Mouse (Mus musculus): Measurements from ENCODE around the gene Flywch1.

DNA sequence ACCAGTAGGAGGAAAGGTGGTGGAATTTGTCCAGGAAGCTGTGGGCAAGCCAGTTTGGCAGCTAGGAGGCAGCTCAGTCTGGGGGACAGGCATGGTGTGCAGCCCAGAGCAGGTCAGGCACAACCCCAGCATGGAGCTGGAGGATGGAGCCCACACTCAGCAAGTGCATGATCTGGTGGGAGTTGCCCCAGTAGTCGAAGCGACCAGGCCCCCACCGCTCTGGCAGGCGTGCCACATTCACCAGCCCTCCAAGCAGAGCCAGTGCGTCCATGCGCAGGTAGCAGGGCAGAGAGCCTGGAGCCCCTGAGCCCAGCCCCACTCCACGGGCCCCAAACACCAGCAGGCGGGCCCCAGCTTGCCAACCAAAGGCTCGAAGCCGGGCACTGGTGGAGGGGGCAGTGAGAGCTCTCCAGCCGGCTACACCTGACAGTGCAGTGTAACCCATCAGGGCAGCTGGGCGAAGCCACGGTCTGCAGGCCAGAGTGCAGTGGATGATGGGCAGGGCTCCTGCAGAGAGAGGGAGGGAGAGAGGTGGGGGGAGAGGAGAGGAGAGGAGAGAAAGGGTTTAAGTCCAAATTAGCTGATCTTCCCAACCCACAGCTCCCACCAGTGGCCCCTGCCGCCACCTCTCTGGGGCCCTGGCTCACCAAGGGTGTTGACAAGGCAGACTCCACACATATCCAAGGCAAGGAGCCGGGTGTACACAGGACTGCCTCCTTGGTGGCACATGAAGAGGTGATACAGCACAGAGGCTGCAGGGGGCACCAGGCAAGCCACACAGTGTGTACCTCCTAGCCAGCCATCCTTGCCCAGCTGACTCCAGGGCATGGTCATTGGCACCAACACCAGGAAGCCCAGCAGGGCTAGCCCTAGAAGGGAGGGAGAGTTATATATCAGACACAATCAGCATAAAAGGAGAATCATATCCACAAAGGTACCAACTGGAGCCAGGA, 33.6 kb downstream of the Flywch1 start:
- TF ChIP-seq CTCF (IDR thresholded peaks at IDR 0.05; ENCODE audit: low read depth, low read length) (no peak), POLR2A (IDR thresholded peaks at IDR 0.05; ENCODE audit: borderline replicate concordance, low read depth, low read length) (no peak)

Measured in bone marrow macrophage, adult 2 months (primary cell).